Mouse (Mus musculus): ENCODE data around the gene Slc25a47. TPM values are rescaled to one million over a fixed set of nuclear protein-coding genes. Genes with fewer than 3 reads are reported as not detected.
"Not testable (repeated sequence)": the region's sequence is repeated elsewhere in the genome, so short reads cannot be mapped to it uniquely, and the experiment has no call there.

The Slc25a47 gene
- total and polyA plus RNA-seq, 2 experiments from 2014 or later = 10.9 to 12.3 TPM

- not testable (repeated sequence) for H3K9ac ChIP-seq; DNase-seq; H3K27ac ChIP-seq (ENCODE audit: low read depth, low read length); H3K4me3 ChIP-seq (ENCODE audit: low read depth, low read length); H3K27me3 ChIP-seq (ENCODE audit: insufficient read depth, low read length); H3K4me1 ChIP-seq (ENCODE audit: insufficient read depth); ATAC-seq; H3K9me3 ChIP-seq (ENCODE audit: low read length); H3K4me2 ChIP-seq (ENCODE audit: low read depth)
- H3K36me3 ChIP-seq (ENCODE audit: insufficient read depth) = peaks cover 15% of the 10 kb centered on the region
- WGBS = 89% methylated on average over 3 of the region's 3 CpGs
- peak; percentile 38 for TF ChIP-seq CTCF (IDR thresholded peaks at IDR 0.05; ENCODE audit: low read depth)
These were observed 12.2 kb downstream of the Slc25a47 start for GRCm38 (mm10) chr12:108848033-108848432.

GRCm38 (mm10) chr12:108849488-108850022, 13.7 kb downstream of the Slc25a47 start:
- no peak overlapping the region for H3K4me3 ChIP-seq (ENCODE audit: low read depth, low read length)
- DNase-seq (no peak), ATAC-seq (no peak)
- H3K9me3 ChIP-seq (ENCODE audit: low read length) = no peaks in the 10 kb centered on the region
- no peaks in the 10 kb centered on the region for H3K4me1 ChIP-seq (ENCODE audit: insufficient read depth)
- no peak overlapping the region for H3K9ac ChIP-seq
- WGBS = 94% methylated on average over 4 of the region's 4 CpGs
- H3K27me3 ChIP-seq (ENCODE audit: insufficient read depth, low read length) = no peaks in the 10 kb centered on the region
- no peak overlapping the region for H3K4me2 ChIP-seq (ENCODE audit: low read depth)
- TF ChIP-seq CTCF (IDR thresholded peaks at IDR 0.05; ENCODE audit: low read depth) = no peak
- no peak overlapping the region for H3K27ac ChIP-seq (ENCODE audit: low read depth, low read length)
- H3K36me3 ChIP-seq (ENCODE audit: insufficient read depth) = peaks cover 8% of the 10 kb centered on the region

- no peak for ATAC-seq
- 68% methylated on average over 8 of the region's 8 CpGs for WGBS
- Histone ChIP-seq H3K4me3 (ENCODE audit: low read depth, low read length) (no peak overlapping the region), H3K27ac (ENCODE audit: low read depth, low read length) (no peak overlapping the region), H3K9ac (no peak overlapping the region), H3K4me2 (ENCODE audit: low read depth) (no peak overlapping the region), H3K36me3 (ENCODE audit: insufficient read depth) (peaks cover 3% of the 10 kb centered on the region), H3K9me3 (ENCODE audit: low read length) (no peaks in the 10 kb centered on the region), H3K4me1 (ENCODE audit: insufficient read depth) (no peaks in the 10 kb centered on the region), H3K27me3 (ENCODE audit: insufficient read depth, low read length) (no peaks in the 10 kb centered on the region)
- no peak for DNase-seq
- TF ChIP-seq CTCF (IDR thresholded peaks at IDR 0.05; ENCODE audit: low read depth) = no peak
These were observed 14.3 kb downstream of the Slc25a47 start for GRCm38 (mm10) chr12:108850129-108850528.

GRCm38 (mm10) chr12:108850886-108851285, 15.0 kb downstream of the Slc25a47 start:
- no peak for TF ChIP-seq CTCF (IDR thresholded peaks at IDR 0.05; ENCODE audit: low read depth)
- Histone ChIP-seq H3K9ac (no peak overlapping the region), H3K4me3 (ENCODE audit: low read depth, low read length) (no peak overlapping the region), H3K36me3 (ENCODE audit: insufficient read depth) (no peaks in the 10 kb centered on the region), H3K27me3 (ENCODE audit: insufficient read depth, low read length) (no peaks in the 10 kb centered on the region), H3K27ac (ENCODE audit: low read depth, low read length) (no peak overlapping the region), H3K4me2 (ENCODE audit: low read depth) (no peak overlapping the region), H3K9me3 (ENCODE audit: low read length) (no peaks in the 10 kb centered on the region), H3K4me1 (ENCODE audit: insufficient read depth) (no peaks in the 10 kb centered on the region)
- no peak for DNase-seq
- ATAC-seq = no peak
- WGBS = 84% methylated on average over 8 of the region's 8 CpGs

DNA sequence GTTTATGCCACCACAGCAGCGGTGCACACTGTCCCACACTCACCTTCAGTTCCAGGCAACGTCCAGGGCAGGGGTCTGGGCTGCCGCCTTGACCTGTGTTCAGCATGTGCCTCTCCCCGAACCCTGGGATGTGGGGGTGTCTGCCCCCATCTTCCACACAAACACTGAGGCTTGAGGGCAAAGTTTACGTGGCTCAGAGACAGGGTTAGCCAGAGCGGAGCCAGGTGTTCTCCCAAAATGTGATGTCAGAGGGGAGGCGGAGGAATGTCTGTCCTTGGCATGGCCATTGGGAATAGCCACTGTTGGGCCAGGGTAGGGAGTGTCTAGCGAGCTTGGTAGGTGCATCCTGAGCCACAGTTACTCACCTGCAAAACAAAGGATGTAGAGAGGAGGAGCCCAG, 17.0 kb downstream of the Slc25a47 start:
- DNase-seq (no peak), ATAC-seq (no peak)
- Histone ChIP-seq H3K4me3 (ENCODE audit: low read depth, low read length) (no peak overlapping the region), H3K36me3 (ENCODE audit: insufficient read depth) (no peaks in the 10 kb centered on the region), H3K4me2 (ENCODE audit: low read depth) (no peak overlapping the region), H3K9ac (no peak overlapping the region), H3K27ac (ENCODE audit: low read depth, low read length) (no peak overlapping the region), H3K9me3 (ENCODE audit: low read length) (no peaks in the 10 kb centered on the region), H3K4me1 (ENCODE audit: insufficient read depth) (no peaks in the 10 kb centered on the region), H3K27me3 (ENCODE audit: insufficient read depth, low read length) (no peaks in the 10 kb centered on the region)
- 91% methylated on average over 8 of the region's 8 CpGs for WGBS
- no peak for TF ChIP-seq CTCF (IDR thresholded peaks at IDR 0.05; ENCODE audit: low read depth)

DNA sequence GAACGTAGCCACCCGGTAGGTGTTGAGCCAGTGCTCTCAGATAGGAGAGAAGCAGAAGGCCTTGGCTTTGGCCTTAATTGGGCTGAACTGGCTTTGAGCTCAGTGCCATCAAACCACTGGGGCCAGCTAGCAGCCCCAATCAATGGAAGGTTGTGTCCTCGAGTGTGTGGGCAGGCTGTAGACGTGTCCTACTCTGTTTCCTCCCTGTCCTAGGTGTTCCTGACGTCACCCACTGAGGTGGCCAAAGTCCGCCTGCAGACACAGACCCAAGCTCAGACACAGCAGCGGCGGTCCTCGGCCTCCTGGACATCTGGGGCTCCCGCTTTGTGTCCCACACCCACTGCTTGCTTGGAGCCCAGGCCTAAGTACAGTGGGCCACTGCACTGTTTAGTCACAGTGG, 19.2 kb downstream of the Slc25a47 start:
- peaks cover 10% of the 10 kb centered on the region; the same call in 1 of the 2 replicates for H3K36me3 ChIP-seq (ENCODE audit: insufficient read depth)
- no peaks in the 10 kb centered on the region for H3K4me1 ChIP-seq (ENCODE audit: insufficient read depth)
- no peak overlapping the region for H3K4me3 ChIP-seq (ENCODE audit: low read depth, low read length)
- no peak overlapping the region for H3K4me2 ChIP-seq (ENCODE audit: low read depth)
- 88% methylated on average over 10 of the region's 10 CpGs for WGBS
- DNase-seq (no peak), ATAC-seq (no peak)
- H3K9ac ChIP-seq = no peak overlapping the region
- H3K9me3 ChIP-seq (ENCODE audit: low read length) = no peaks in the 10 kb centered on the region
- H3K27ac ChIP-seq (ENCODE audit: low read depth, low read length) = no peak overlapping the region
- no peaks in the 10 kb centered on the region for H3K27me3 ChIP-seq (ENCODE audit: insufficient read depth, low read length)
- TF ChIP-seq CTCF (IDR thresholded peaks at IDR 0.05; ENCODE audit: low read depth) = no peak

- DNase-seq = no peak
- H3K4me1 ChIP-seq (ENCODE audit: insufficient read depth) = no peaks in the 10 kb centered on the region
- peaks cover 19% of the 10 kb centered on the region for H3K36me3 ChIP-seq (ENCODE audit: insufficient read depth)
- no peak overlapping the region for H3K9ac ChIP-seq
- no peaks in the 10 kb centered on the region for H3K9me3 ChIP-seq (ENCODE audit: low read length)
- TF ChIP-seq CTCF (IDR thresholded peaks at IDR 0.05; ENCODE audit: low read depth) = no peak
- no peak overlapping the region for H3K4me2 ChIP-seq (ENCODE audit: low read depth)
- H3K27me3 ChIP-seq (ENCODE audit: insufficient read depth, low read length) = no peaks in the 10 kb centered on the region
- no peak overlapping the region for H3K27ac ChIP-seq (ENCODE audit: low read depth, low read length)
- H3K4me3 ChIP-seq (ENCODE audit: low read depth, low read length) = no peak overlapping the region
- no peak for ATAC-seq
- WGBS = 92% methylated on average over 8 of the region's 8 CpGs
These were observed 20.3 kb downstream of the Slc25a47 start for GRCm38 (mm10) chr12:108856186-108856585.

Data from forebrain, postnatal 0 days (tissue).